Mouse (Mus musculus) lung, postnatal 0 days (tissue): ENCODE measurements at regions not wholly inside any gene's neighbourhood (a gene's known extent, or its start where the extent isn't known, plus 50 kb on each side); places are given as distances from the start of the nearest gene placed in this dataset.

Experiments
- CTCF ChIP-seq: IDR thresholded peaks from 2 replicates; pipeline ENCODE4 v1.5.1; 2016; ENCODE audit warnings: antibody characterized with exemption, mild to moderate bottlenecking
- EP300 ChIP-seq: IDR thresholded peaks from 2 replicates; pipeline ENCODE4 v1.6.1; 2016; ENCODE audit warnings: antibody characterized with exemption, mild to moderate bottlenecking, control low read depth

- TF ChIP-seq EP300 (no peak), CTCF (no peak)
Measured at GRCm38 (mm10) chr11:79835873-79836272, 126.3 kb downstream of the Utp6 start.
